Mouse (Mus musculus) left cerebral cortex, adult 11 months (tissue): ENCODE results near the gene Retreg1.

Experiments
- DNase-seq: peaks from one replicate; pipeline ENCODE4 v3.0.0; 2022; ENCODE audit warnings: low spot score

Retreg1 gene

GRCm38 (mm10) chr15:25830426-25830825 lies 12.6 kb upstream of the Retreg1 start:
- no peak for DNase-seq

GRCm38 (mm10) chr15:25834282-25834681 lies 8.7 kb upstream of the Retreg1 start:
- DNase-seq = no peak

DNA sequence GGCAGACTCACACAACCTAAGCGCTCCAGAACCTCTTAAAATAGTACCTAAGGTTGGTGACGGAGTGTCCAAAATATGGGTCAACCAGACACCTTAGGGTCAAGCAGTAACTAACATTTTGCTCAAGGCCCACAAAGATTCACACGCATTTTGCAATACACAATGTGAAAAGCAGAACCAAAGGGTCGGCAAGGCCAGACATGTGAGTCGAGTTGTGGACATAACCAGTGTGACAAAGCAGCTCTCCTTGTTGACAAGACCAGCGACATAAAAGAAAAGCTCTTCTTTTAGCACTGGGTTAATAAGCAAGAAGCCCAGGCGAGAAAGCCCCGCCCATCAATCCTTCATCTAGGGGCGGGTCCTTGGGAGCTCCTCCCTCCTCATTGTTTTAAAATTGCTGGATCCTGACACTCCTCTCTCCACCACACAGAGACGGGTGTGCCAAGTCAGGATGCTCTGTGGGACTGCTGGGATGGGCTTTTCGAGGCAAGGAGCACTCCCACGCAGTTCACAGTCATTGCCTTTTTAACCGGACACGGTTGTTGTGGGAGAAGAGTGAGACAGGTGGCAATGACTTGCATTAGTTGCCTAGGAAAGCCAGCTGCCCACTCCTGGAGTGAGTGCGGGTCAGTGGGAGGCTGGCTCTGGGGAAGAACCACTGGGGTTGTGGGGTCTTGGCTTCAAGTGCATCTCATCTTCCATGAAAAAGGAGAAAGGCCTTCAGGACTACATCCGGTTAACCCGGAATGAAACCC lies 7.9 kb upstream of the Retreg1 start:
- DNase-seq = no peak

GRCm38 (mm10) chr15:25842462-25843085 lies 406 bp upstream of the Retreg1 start:
- DNase-seq = no peak

DNA sequence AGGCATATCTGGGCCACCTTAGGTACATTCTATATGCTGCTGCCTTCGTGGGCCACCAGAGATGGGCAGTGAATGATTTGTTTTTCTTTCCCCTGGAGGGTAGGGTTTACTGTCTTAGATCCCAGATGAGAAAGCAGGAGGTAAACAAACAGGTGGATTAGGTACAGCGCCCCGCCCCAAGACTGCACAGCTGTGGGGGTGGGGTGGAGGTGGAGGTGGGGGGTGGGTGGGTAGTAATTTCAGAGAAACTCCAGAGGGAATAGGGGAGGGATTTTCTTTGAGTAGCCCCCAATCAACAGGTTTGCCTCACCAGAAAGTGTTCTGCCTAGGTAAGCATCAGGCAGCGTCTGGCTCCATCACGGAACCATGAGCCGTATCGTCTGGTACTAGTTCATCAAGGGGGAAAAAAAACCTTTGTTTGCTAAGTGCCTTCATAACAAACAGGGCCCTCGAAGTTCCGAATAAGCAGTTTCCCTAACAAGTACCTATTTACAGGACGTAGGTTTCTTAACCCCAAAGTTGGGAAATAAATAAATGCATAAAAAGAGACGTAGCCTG lies 1.1 kb downstream of the Retreg1 start:
- no peak for DNase-seq

- DNase-seq = no peak
Measured at GRCm38 (mm10) chr15:25844771-25845170, 1.8 kb downstream of the Retreg1 start.

DNA sequence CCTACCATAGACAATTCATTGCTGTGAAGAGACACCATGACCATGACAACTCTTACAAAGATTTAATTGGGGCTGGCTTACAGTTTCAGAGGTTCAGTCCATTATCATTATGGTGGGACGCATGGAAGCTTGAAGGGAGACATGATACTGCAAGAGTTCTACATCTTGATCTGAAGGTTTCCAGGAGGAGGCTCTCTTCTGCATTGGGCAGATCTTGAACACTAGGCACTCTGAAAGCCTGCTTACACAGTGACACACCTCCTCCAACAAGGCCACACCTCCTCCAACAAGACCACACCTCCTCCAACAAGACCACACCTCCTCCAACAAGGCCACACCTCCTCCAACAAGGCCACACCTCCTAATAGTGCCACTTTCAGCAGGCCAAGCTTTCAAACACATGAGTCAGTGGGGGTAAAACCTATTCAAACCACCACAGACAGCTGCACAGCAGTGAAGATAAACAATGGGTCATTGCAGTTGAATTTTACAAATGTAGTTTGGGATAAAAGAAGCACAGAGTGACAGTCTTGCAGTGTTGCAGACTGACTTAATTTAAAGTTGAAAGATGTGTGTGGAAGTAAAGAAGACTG lies 4.7 kb downstream of the Retreg1 start:
- no peak for DNase-seq

DNA sequence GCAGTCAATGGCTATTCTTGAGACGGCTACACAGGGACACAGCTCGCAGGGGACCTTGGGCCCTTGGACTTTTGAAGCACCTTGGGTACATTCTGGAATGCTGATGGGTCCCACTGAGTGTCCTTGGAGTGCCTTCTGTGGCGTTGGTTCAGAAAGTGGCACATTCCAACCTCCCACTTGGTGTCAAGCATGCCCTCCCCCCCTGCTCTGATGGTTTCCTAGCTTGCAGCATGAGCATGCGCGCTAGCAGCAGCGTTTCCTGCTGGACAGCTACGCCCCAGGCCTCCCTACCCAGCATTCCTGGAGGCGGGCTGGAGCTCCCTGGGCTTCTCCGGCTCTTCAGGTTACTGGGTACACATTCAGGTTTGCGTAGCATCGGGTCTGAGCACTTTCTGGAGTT lies 7.6 kb downstream of the Retreg1 start:
- DNase-seq = no peak

DNA sequence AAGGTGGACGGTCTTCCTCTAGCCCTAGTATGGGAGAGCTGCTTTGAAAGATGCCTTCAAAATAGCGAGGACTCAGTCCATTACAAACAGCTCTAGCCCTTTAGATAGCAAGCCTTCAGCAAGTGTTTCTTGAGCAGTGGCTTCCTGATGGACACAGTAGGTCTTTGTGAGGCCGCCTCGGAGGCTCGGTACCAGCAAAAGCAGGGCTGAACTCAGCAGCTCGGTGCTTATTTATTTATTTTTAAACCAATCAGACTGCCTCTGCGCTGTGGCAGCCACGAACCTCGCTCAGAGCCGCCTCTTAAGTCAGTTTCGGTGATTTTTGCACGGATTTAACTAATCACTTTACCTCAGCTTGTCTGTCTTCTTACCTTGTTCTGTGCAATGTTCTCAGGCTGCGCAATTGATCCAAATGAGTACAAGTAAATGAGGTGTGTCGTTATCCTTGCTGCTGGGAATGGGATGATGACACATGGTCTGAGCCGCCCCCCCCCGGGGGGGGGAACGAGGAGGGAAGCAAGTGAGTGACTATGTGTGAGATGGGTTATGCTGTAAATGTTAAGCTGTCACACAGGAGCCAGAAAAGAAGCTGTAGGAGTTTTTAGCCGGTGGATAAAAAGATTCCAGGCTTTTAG lies 11.4 kb downstream of the Retreg1 start:
- DNase-seq = no peak

DNA sequence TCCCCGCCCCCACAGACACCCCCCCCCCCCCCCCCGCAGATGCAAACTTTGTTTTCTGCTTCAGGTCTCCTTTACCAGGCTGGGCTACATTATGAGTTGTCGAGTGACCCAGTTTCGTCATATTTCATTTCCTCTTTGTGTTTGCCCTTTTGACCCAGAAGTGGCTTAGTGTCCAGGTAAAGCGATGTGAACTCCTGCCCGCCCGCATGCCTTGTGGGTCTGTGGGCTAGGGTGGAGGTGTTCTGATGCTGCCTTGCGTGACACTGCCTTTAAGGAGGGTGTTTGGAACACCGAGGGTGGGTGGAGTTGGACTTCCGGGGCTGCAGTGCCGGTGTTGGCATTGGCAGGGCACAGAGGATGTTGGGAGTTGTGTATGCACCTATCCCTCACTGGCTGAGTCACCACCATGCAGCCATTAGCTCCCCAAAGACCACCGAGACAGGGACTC lies 15.7 kb downstream of the Retreg1 start:
- no peak for DNase-seq

- no peak for DNase-seq
Measured at GRCm38 (mm10) chr15:25859469-25859868, 16.5 kb downstream of the Retreg1 start.

DNA sequence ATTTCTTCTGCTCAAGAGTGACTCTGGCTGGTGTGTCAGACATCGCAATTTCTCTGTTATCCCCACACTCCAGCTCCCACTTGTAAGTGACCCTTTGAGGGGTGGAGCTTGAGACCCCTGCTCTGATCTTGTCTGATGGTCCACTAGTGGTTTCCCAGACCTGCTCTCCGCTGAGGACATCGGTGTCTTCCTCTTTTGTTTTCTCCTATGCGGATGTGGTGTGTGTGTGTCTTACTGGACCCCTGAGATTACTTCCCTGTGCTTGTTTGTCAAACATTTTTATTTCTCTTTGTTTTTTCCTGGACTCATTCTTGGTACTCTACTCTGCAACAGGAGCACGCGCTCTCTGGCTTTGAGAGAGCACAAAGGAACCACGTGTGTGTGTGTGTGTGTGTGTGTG lies 18.9 kb downstream of the Retreg1 start:
- DNase-seq = no peak

- no peak for DNase-seq
Measured at GRCm38 (mm10) chr15:25865605-25866004, 22.6 kb downstream of the Retreg1 start.

DNA sequence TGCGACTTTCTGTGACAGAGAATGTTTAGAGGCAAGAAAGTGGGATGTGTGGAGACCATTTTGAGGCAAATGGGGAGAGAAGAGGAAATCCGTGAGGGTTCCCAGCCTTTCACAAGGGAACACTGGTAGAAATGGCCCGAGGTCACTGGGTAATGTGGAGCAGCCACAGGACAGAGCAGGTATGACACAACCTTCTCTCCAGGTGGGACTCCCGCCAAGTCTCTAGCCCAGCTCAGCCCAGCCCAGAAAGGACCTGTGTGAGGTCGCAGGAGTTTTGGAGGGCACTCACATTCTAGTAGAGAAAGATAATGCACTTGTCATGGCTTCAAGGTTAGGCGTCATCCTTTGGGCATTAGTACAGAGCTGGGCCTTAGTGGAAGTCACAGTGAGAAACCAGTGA lies 23.1 kb downstream of the Retreg1 start:
- DNase-seq = no peak

DNA sequence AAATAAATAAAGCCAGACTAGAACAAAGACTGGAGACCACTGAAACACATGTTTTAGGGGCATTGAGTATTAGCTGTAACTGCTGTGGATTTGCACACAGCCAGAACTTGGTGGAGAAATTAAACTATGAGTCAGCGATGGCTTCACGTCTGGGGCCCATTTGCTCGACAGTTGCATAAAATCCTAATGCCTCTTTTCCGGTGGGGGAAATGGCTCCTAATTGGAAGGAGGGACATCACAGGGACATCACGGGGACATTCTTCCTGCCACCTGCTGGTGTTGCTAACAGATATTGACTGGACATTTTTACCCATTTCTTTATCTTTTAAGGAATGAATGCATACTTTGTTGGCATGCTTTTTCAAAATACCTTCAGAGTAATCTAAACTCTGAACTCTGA lies 26.1 kb downstream of the Retreg1 start:
- no peak for DNase-seq

DNA sequence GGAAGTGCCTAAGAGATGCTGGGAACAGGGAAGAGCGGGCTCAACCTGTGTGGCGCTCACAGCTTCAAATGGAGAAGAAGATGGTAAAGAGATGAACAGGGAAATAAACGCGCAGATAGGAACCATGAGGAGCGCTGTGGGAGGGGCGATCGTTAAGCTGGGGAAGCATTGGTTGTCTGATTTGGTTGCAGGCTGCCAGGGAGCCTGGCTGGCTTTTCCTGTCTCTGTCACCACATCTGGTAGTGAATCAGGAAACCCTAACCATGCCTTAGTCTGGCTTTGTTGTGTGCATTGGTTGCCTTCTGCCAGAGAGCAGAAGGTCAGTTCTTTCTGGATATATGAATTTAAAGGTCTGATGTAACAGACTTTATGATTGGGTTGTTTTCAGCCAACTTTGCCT lies 28.5 kb downstream of the Retreg1 start:
- DNase-seq = no peak

GRCm38 (mm10) chr15:25872118-25872517 lies 29.1 kb downstream of the Retreg1 start:
- DNase-seq = no peak

DNA sequence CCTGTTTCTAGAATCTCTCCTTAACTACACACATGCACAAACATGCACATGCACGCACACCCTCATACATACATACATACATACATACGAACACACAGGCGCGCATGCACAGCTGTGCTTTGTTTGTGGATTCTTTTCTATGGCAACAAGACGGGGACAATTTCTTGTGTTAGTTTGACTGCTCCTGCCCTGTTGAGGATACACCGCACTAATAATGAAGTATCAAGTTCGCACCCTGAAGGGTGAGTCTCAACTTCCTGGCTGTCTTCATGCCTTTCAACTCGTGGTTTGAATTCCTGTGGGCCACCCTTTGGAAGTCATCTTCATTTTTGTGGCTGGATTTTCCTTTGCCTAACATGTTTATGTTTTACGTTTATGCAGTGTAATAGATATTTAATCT lies 29.7 kb downstream of the Retreg1 start:
- no peak for DNase-seq

DNA sequence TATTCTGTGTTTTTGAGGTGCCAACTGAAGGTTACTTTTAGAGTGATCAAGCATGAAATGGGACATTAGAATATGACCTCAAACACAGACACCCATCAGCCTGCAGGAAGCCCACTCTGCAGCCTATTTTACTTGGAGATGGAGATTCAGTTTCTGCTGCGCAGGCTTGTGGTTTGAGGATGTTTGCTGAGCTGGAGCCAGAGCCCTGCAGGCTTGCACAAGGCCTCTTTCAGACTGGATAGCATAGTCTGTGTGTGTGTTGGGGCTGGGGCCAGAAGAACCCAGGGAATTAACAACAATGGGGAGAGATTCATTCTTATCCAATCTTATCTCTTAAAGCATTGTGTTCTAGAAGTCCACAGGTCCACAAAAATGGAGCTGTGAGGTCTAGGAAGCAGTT lies 30.6 kb downstream of the Retreg1 start:
- no peak for DNase-seq

- DNase-seq = no peak
Measured at GRCm38 (mm10) chr15:25876601-25877161, 33.7 kb downstream of the Retreg1 start.

DNA sequence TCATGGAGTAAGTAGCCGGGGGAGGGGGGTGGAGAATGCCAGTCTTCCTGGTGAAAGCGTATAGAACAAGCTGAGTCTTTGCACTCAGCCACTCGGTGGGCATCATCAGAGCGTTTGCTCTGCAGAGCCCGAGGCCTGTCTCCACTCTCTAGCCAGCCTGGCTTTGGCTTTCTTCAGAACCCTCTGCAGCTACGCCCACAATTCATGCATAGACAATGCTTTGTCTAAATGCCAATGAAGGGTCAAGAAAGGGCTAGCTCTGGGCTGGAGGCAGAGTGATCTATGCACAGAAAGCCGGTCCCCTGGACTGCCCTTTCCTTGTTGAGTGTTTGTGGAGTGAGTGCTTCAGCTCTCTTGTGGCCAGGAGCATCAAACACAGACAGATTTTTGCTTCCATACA lies 34.8 kb downstream of the Retreg1 start:
- DNase-seq = no peak

- DNase-seq = no peak
Measured at GRCm38 (mm10) chr15:25879229-25879628, 36.2 kb downstream of the Retreg1 start.
